In genomic region chr4:3176195-3176594, GRCm38 (mm10) we compare ENCODE assay signal across 15 mouse cellular contexts. TPM values are rescaled to one million over a fixed set of nuclear protein-coding genes. Genes with fewer than 3 reads are reported as not detected.
"Had no signal": no experiment of that assay in that cellular context is flagged by ENCODE, and none has a peak within 500 bp of the region (broad histone marks: within the 10 kb centered on the region; RNA-seq: fewer than 3 reads in every experiment).

No protein-coding gene starts in this region.

RNA-seq across cellular contexts. Expression of gene Vmn1r3, which starts 9.0 kb away (rescaled TPM):
- polyA plus RNA-seq: lung, embryonic 14.5 days; lung, embryonic 16.5 days; midbrain, embryonic 10.5 days; midbrain, embryonic 12.5 days; midbrain, embryonic 14.5 days; midbrain, embryonic 16.5 days; myocyte; neural tube, embryonic 11.5 days; neural tube, embryonic 13.5 days; neural tube, embryonic 15.5 days; small intestine, adult 2 months; stomach, embryonic 14.5 days; stomach, embryonic 16.5 days; testis, adult 2 months; thymus, postnatal 0 days had no signal

RNA-seq across cellular contexts. Expression of gene Vmn1r2, which starts 9.1 kb away (rescaled TPM):
- polyA plus RNA-seq: lung, embryonic 14.5 days; lung, embryonic 16.5 days; midbrain, embryonic 10.5 days; midbrain, embryonic 12.5 days; midbrain, embryonic 14.5 days; midbrain, embryonic 16.5 days; myocyte; neural tube, embryonic 11.5 days; neural tube, embryonic 13.5 days; neural tube, embryonic 15.5 days; small intestine, adult 2 months; stomach, embryonic 14.5 days; stomach, embryonic 16.5 days; testis, adult 2 months; thymus, postnatal 0 days had no signal
